Mouse (Mus musculus) heart, embryonic 11.5 days (tissue): ENCODE results near the gene Ogn. TPM values are rescaled to one million over a fixed set of nuclear protein-coding genes. Genes with fewer than 3 reads are reported as not detected.
A peak's percentile ranks its signal among the peaks of the same experiment; 100 is the strongest.

Experiments
- ATAC-seq: fragments of 200-750 bp; cut with Nextera tagmentation; replicated peaks from 2 replicates; pipeline ENCODE4 v1.8.0; 2017; ENCODE audit warnings: moderate library complexity; ENCODE audit not compliant: insufficient number of reproducible peaks, low FRiP score, low TSS enrichment
- H3K27ac ChIP-seq: fragments of 300-500 bp; sonication (generic); 2 replicates; pipeline ENCODE4 v1.5.1; 2014; ENCODE audit warnings: mild to moderate bottlenecking, low read depth, low read length
- H3K27me3 ChIP-seq: fragments of 300-500 bp; sonication (generic); 2 replicates; pipeline ENCODE4 v1.6.1; 2014; ENCODE audit warnings: mild to moderate bottlenecking, low read length, mixed read lengths; ENCODE audit not compliant: control insufficient read depth, insufficient read depth
- H3K36me3 ChIP-seq: fragments of 300-500 bp; sonication (generic); 2 replicates; pipeline ENCODE4 v1.6.1; 2014; ENCODE audit warnings: mild to moderate bottlenecking, low read length, moderate library complexity, mixed read lengths; ENCODE audit not compliant: control insufficient read depth, insufficient read depth
- H3K4me1 ChIP-seq: fragments of 300-500 bp; sonication (generic); 2 replicates; pipeline ENCODE4 v1.6.1; 2014; ENCODE audit warnings: low read length; ENCODE audit not compliant: control insufficient read depth, insufficient read depth
- H3K4me2 ChIP-seq: fragments of 300-500 bp; sonication (generic); 2 replicates; pipeline ENCODE4 v1.6.1; 2014; ENCODE audit warnings: mild to moderate bottlenecking, moderate library complexity
- H3K4me3 ChIP-seq: fragments of 300-500 bp; sonication (generic); 2 replicates; pipeline ENCODE4 v1.5.1; 2014; ENCODE audit warnings: low read depth, low read length
- H3K9ac ChIP-seq: fragments of 300-500 bp; sonication (generic); 2 replicates; pipeline ENCODE4 v1.6.1; 2014; ENCODE audit warnings: mild to moderate bottlenecking, low read depth, low read length, moderate library complexity
- H3K9me3 ChIP-seq: fragments of 300-500 bp; sonication (generic); replicated peaks from 2 replicates; pipeline ENCODE4 v1.6.1; 2016; ENCODE audit warnings: low read length; ENCODE audit not compliant: control insufficient read depth
- WGBS: fragments of 180-500 bp; shearing (Covaris S2); extraction: QIAGEN DNeasy Blood & Tissue Kit; methylation state at CpG from one replicate; pipeline ENCODE4 v1.1.7; 2014; ENCODE audit not compliant: insufficient replicate concordance; 5-methylcytosine and 5-hydroxymethylcytosine counted together
- polyA plus RNA-seq: library from polyadenylated mRNA; unstranded; fragments of >200 nt; fragmentation: Nextera tagmentation; extraction: Ambion mirVana; gene quantifications from 2 replicates; pipeline ENCODE4 v1.2.1, GENCODE M21; 2014

Ogn gene
- polyA plus RNA-seq, 1 experiment from 2014 or later = 5.7 TPM

GRCm38 (mm10) chr13:49629076-49629475, 21.2 kb downstream of the Ogn start:
- no peaks in the 10 kb centered on the region for H3K27me3 ChIP-seq
- no peak overlapping the region for H3K4me3 ChIP-seq
- H3K9me3 ChIP-seq = no peaks in the 10 kb centered on the region
- H3K4me2 ChIP-seq = no peak overlapping the region
- H3K4me1 ChIP-seq = no peaks in the 10 kb centered on the region
- ATAC-seq = no peak
- WGBS = 83% methylated on average over 2 of the region's 2 CpGs
- H3K27ac ChIP-seq = no peak overlapping the region
- no peaks in the 10 kb centered on the region for H3K36me3 ChIP-seq
- no peak overlapping the region for H3K9ac ChIP-seq

- Histone ChIP-seq H3K4me1 (no peaks in the 10 kb centered on the region), H3K4me2 (no peak overlapping the region), H3K9ac (no peak overlapping the region), H3K27ac (no peak overlapping the region), H3K36me3 (no peaks in the 10 kb centered on the region), H3K4me3 (no peak overlapping the region), H3K27me3 (no peaks in the 10 kb centered on the region), H3K9me3 (no peaks in the 10 kb centered on the region)
- WGBS = 86% methylated on average over 2 of the region's 2 CpGs
- ATAC-seq = no peak
Measured at GRCm38 (mm10) chr13:49639965-49640364, 32.1 kb downstream of the Ogn start.

- no peaks in the 10 kb centered on the region for H3K27me3 ChIP-seq
- WGBS = 80% methylated on average over 6 of the region's 6 CpGs
- no peak overlapping the region for H3K27ac ChIP-seq
- H3K9ac ChIP-seq = no peak overlapping the region
- no peak overlapping the region for H3K4me3 ChIP-seq
- no peak overlapping the region for H3K4me2 ChIP-seq
- no peaks in the 10 kb centered on the region for H3K9me3 ChIP-seq
- H3K36me3 ChIP-seq = no peaks in the 10 kb centered on the region
- ATAC-seq = no peak
- H3K4me1 ChIP-seq = no peaks in the 10 kb centered on the region
Measured at GRCm38 (mm10) chr13:49642650-49643049, 34.8 kb downstream of the Ogn start.

- ATAC-seq = no peak
- Histone ChIP-seq H3K4me1 (no peaks in the 10 kb centered on the region), H3K27me3 (no peaks in the 10 kb centered on the region), H3K27ac (no peak overlapping the region), H3K4me2 (no peak overlapping the region), H3K36me3 (no peaks in the 10 kb centered on the region), H3K9me3 (no peaks in the 10 kb centered on the region), H3K4me3 (no peak overlapping the region), H3K9ac (no peak overlapping the region)
Measured at GRCm38 (mm10) chr13:49643669-49644362, 36.0 kb downstream of the Ogn start.

GRCm38 (mm10) chr13:49644731-49645529, 37.1 kb downstream of the Ogn start:
- Histone ChIP-seq H3K36me3 (no peaks in the 10 kb centered on the region), H3K27me3 (no peaks in the 10 kb centered on the region), H3K4me3 (no peak overlapping the region), H3K4me2 (no peak overlapping the region), H3K9me3 (no peaks in the 10 kb centered on the region), H3K9ac (no peak overlapping the region), H3K4me1 (no peaks in the 10 kb centered on the region), H3K27ac (no peak overlapping the region)
- ATAC-seq = no peak
- WGBS = 81% methylated on average over 2 of the region's 2 CpGs

- Histone ChIP-seq H3K4me3 (no peak overlapping the region), H3K9me3 (no peaks in the 10 kb centered on the region), H3K4me1 (no peaks in the 10 kb centered on the region), H3K9ac (no peak overlapping the region), H3K27me3 (no peaks in the 10 kb centered on the region), H3K4me2 (no peak overlapping the region), H3K36me3 (no peaks in the 10 kb centered on the region), H3K27ac (no peak overlapping the region)
- WGBS = 67% methylated on average over 1 of the region's 1 CpGs
- ATAC-seq = no peak
Measured at GRCm38 (mm10) chr13:49646019-49646418, 38.2 kb downstream of the Ogn start.

- Histone ChIP-seq H3K36me3 (no peaks in the 10 kb centered on the region), H3K4me2 (peak overlapping the region; percentile 83), H3K27ac (no peak overlapping the region), H3K4me1 (no peaks in the 10 kb centered on the region), H3K9ac (no peak overlapping the region), H3K9me3 (no peaks in the 10 kb centered on the region), H3K4me3 (no peak overlapping the region), H3K27me3 (no peaks in the 10 kb centered on the region)
- no peak for ATAC-seq
- WGBS = 42% methylated on average over 2 of the region's 2 CpGs
Measured at GRCm38 (mm10) chr13:49651136-49651535, 43.3 kb downstream of the Ogn start.

GRCm38 (mm10) chr13:49651781-49652351, 44.0 kb downstream of the Ogn start:
- no peaks in the 10 kb centered on the region for H3K9me3 ChIP-seq
- no peaks in the 10 kb centered on the region for H3K4me1 ChIP-seq
- H3K9ac ChIP-seq = peak overlapping the region; percentile 77
- peak overlapping the region; percentile 87 for H3K4me3 ChIP-seq
- peak overlapping the region; percentile 83 for H3K4me2 ChIP-seq
- WGBS = 3% methylated on average over 4 of the region's 4 CpGs
- no peaks in the 10 kb centered on the region for H3K27me3 ChIP-seq
- no peak for ATAC-seq
- no peak overlapping the region for H3K27ac ChIP-seq
- peaks cover under 1% of the 10 kb centered on the region; the same call in 1 of the 2 replicates for H3K36me3 ChIP-seq
